Mouse (Mus musculus) gastrocnemius, adult 18-20 months (tissue): ENCODE results near the gene Pdgfd. TPM values are rescaled to one million over a fixed set of nuclear protein-coding genes. Genes with fewer than 3 reads are reported as not detected.

Experiments used
- DNase-seq: peaks from one replicate; pipeline ENCODE4 v3.0.0; 2021; ENCODE audit warnings: low spot score
- total RNA-seq, 2 experiments: library from RNA; stranded (reverse); gene quantifications; 2 replicates each; pipeline ENCODE4 v1.2.3; 2021

Gene Pdgfd
- total RNA-seq, 2 experiments from 2014 or later, result 2.1 to 3.8 TPM

- DNase-seq, result no peak
Measured at GRCm38 (mm10) chr9:6305847-6306246, 137.5 kb downstream of the Pdgfd start.

- DNase-seq, result no peak
Measured at GRCm38 (mm10) chr9:6317114-6317513, 148.7 kb downstream of the Pdgfd start.

- no peak for DNase-seq
Measured at GRCm38 (mm10) chr9:6325408-6325807, 157.0 kb downstream of the Pdgfd start.

GRCm38 (mm10) chr9:6333499-6333898 lies 165.1 kb downstream of the Pdgfd start:
- no peak for DNase-seq

GRCm38 (mm10) chr9:6336236-6336635 lies 167.9 kb downstream of the Pdgfd start:
- no peak for DNase-seq

GRCm38 (mm10) chr9:6337891-6338290 lies 169.5 kb downstream of the Pdgfd start:
- no peak for DNase-seq

- no peak for DNase-seq
Measured at GRCm38 (mm10) chr9:6338344-6338743, 170.0 kb downstream of the Pdgfd start.

- no peak for DNase-seq
Measured at GRCm38 (mm10) chr9:6339394-6339793, 171.0 kb downstream of the Pdgfd start.

GRCm38 (mm10) chr9:6340750-6341149 lies 172.4 kb downstream of the Pdgfd start:
- no peak for DNase-seq

GRCm38 (mm10) chr9:6342854-6343253 lies 174.5 kb downstream of the Pdgfd start:
- no peak for DNase-seq

- DNase-seq, result no peak
Measured at GRCm38 (mm10) chr9:6344514-6344913, 176.1 kb downstream of the Pdgfd start.

- no peak for DNase-seq
Measured at GRCm38 (mm10) chr9:6344924-6345323, 176.5 kb downstream of the Pdgfd start.

- DNase-seq, result no peak
Measured at GRCm38 (mm10) chr9:6345366-6345765, 177.0 kb downstream of the Pdgfd start.

GRCm38 (mm10) chr9:6353257-6353960 lies 185.0 kb downstream of the Pdgfd start:
- no peak for DNase-seq

GRCm38 (mm10) chr9:6360795-6361194 lies 192.4 kb downstream of the Pdgfd start:
- no peak for DNase-seq

- DNase-seq, result no peak
Measured at GRCm38 (mm10) chr9:6366550-6366949, 198.2 kb downstream of the Pdgfd start.

GRCm38 (mm10) chr9:6401764-6402163 lies 233.4 kb downstream of the Pdgfd start:
- DNase-seq, result no peak

GRCm38 (mm10) chr9:6406535-6406934 lies 238.2 kb downstream of the Pdgfd start:
- no peak for DNase-seq

- no peak for DNase-seq
Measured at GRCm38 (mm10) chr9:6407972-6408371, 239.6 kb downstream of the Pdgfd start.

- DNase-seq, result no peak
Measured at GRCm38 (mm10) chr9:6424606-6425005, 256.2 kb downstream of the Pdgfd start.
